Mouse (Mus musculus) MN1 (cell line): ENCODE data around the gene Lrrk2.

Source experiments
- DNase-seq: peaks from one replicate; pipeline ENCODE4 v3.0.0-alpha.2; 2016; ENCODE audit warnings: low spot score

Lrrk2 gene

GRCm38 (mm10) chr15:91690648-91691047 is 17.7 kb downstream of the Lrrk2 start:
- DNase-seq, result no peak

- no peak for DNase-seq
Observed at GRCm38 (mm10) chr15:91693051-91693450, 20.1 kb downstream of the Lrrk2 start.

- no peak for DNase-seq
Observed at GRCm38 (mm10) chr15:91693856-91694255, 20.9 kb downstream of the Lrrk2 start.

GRCm38 (mm10) chr15:91700841-91701240 is 27.9 kb downstream of the Lrrk2 start:
- no peak for DNase-seq

- DNase-seq, result no peak
Observed at GRCm38 (mm10) chr15:91702991-91703715, 30.2 kb downstream of the Lrrk2 start.

GRCm38 (mm10) chr15:91704091-91704490 is 31.1 kb downstream of the Lrrk2 start:
- no peak for DNase-seq

- DNase-seq, result no peak
Observed at GRCm38 (mm10) chr15:91709207-91710130, 36.5 kb downstream of the Lrrk2 start.

- DNase-seq, result no peak
Observed at GRCm38 (mm10) chr15:91735216-91735922, 62.4 kb downstream of the Lrrk2 start.

- DNase-seq, result no peak
Observed at GRCm38 (mm10) chr15:91736791-91737533, 64.0 kb downstream of the Lrrk2 start.

- DNase-seq, result no peak
Observed at GRCm38 (mm10) chr15:91738808-91739207, 65.8 kb downstream of the Lrrk2 start.

GRCm38 (mm10) chr15:91745501-91745900 is 72.5 kb downstream of the Lrrk2 start:
- no peak for DNase-seq

GRCm38 (mm10) chr15:91752111-91752510 is 79.1 kb downstream of the Lrrk2 start:
- no peak for DNase-seq

- DNase-seq, result no peak
Observed at GRCm38 (mm10) chr15:91753378-91754080, 80.6 kb downstream of the Lrrk2 start.

- no peak for DNase-seq
Observed at GRCm38 (mm10) chr15:91754546-91754945, 81.6 kb downstream of the Lrrk2 start.

- no peak for DNase-seq
Observed at GRCm38 (mm10) chr15:91755756-91756155, 82.8 kb downstream of the Lrrk2 start.

GRCm38 (mm10) chr15:91772041-91772440 is 99.1 kb downstream of the Lrrk2 start:
- DNase-seq, result no peak

GRCm38 (mm10) chr15:91779166-91779565 is 106.2 kb downstream of the Lrrk2 start:
- DNase-seq, result no peak

GRCm38 (mm10) chr15:91781172-91781571 is 108.2 kb downstream of the Lrrk2 start:
- no peak for DNase-seq

- DNase-seq, result no peak
Observed at GRCm38 (mm10) chr15:91788338-91788737, 115.4 kb downstream of the Lrrk2 start.

- no peak for DNase-seq
Observed at GRCm38 (mm10) chr15:91806463-91806862, 133.5 kb downstream of the Lrrk2 start.

- DNase-seq, result no peak
Observed at GRCm38 (mm10) chr15:91835319-91835718, 162.3 kb downstream of the Lrrk2 start.
